Mouse (Mus musculus) forebrain, embryonic 10.5 days (tissue): Measurements from ENCODE around the gene H2al1f. TPM values are rescaled to one million over a fixed set of nuclear protein-coding genes. Genes with fewer than 3 reads are reported as not detected.
"Not testable (repeated sequence)": the region's sequence is repeated elsewhere in the genome, so short reads cannot be mapped to it uniquely, and the experiment has no call there.

Experiments
- DNase-seq: peaks from one replicate; pipeline ENCODE4 v3.0.0-alpha.2; 2017; ENCODE audit warnings: low spot score; ENCODE audit errors: extremely low spot score
- H3K27ac ChIP-seq: fragments of 300-500 bp; sonication (generic); 2 replicates; pipeline ENCODE4 v1.5.1; 2016; ENCODE audit warnings: mild to moderate bottlenecking
- H3K27me3 ChIP-seq: fragments of 300-500 bp; sonication (generic); 2 replicates; pipeline ENCODE4 v1.6.1; 2016; ENCODE audit warnings: mild to moderate bottlenecking; ENCODE audit not compliant: poor library complexity, severe bottlenecking
- H3K36me3 ChIP-seq: fragments of 300-500 bp; sonication (generic); replicated peaks from 2 replicates; pipeline ENCODE4 v1.6.1; 2016; ENCODE audit warnings: mild to moderate bottlenecking, moderate library complexity
- H3K4me1 ChIP-seq: fragments of 300-500 bp; sonication (generic); 2 replicates; pipeline ENCODE4 v1.6.1; 2016
- H3K4me3 ChIP-seq: fragments of 300-500 bp; sonication (generic); 2 replicates; pipeline ENCODE4 v1.5.1; 2016; ENCODE audit warnings: mild to moderate bottlenecking, moderate library complexity
- H3K9me3 ChIP-seq: fragments of 300-500 bp; sonication (generic); 2 replicates; pipeline ENCODE4 v1.6.1; 2016; ENCODE audit warnings: mild to moderate bottlenecking, moderate library complexity
- WGBS: fragments of 180-500 bp; shearing (Covaris S2); methylation state at CpG from one replicate; pipeline ENCODE4 v1.1.7; 2016; 5-methylcytosine and 5-hydroxymethylcytosine counted together
- polyA plus RNA-seq: library from polyadenylated mRNA; unstranded; fragments of >200 nt; fragmentation: Nextera tagmentation; extraction: Ambion mirVana; gene quantifications from 2 replicates; pipeline ENCODE4 v1.2.1, GENCODE M21; 2016

The H2al1f gene
- polyA plus RNA-seq, 1 experiment from 2014 or later = not detected

DNA sequence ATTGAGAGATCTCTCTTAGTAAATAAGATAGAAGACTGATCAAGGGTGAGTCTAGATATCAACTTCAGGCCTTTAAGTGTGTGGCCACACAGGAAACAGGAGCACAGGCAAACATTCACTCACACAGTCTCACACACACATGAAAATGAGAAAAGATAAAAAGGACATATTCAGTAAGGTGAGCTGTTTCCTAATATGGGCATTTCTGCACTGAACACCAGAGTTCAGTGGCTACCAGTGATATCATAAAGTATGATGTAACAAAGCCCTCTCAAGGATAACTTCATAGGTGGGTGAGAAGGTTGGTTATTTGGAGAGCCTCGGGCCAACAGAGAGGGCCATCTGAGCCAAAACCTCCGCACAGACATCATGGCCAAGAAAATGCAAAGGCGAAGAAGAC, 3.0 kb downstream of the H2al1f start, which contains the start of gene H2al1g:
TSS of gene H2al1g (plus strand) at position 301 of the 400 bp plus-strand sequence.
- H3K4me3 ChIP-seq, H3K36me3 ChIP-seq, H3K27ac ChIP-seq, H3K27me3 ChIP-seq, H3K4me1 ChIP-seq, DNase-seq, H3K9me3 ChIP-seq: not testable (repeated sequence)
- WGBS = no CpG with 5 or more reads among the region's 3 CpGs

DNA sequence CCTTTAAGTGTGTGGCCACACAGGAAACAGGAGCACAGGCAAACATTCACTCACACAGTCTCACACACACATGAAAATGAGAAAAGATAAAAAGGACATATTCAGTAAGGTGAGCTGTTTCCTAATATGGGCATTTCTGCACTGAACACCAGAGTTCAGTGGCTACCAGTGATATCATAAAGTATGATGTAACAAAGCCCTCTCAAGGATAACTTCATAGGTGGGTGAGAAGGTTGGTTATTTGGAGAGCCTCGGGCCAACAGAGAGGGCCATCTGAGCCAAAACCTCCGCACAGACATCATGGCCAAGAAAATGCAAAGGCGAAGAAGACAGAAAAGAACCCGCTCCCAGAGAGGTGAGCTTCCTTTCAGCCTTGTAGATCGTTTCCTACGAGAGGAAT, 6.2 kb downstream of the H2al1f start, which contains the start of gene H2al1h:
TSS of gene H2al1h (plus strand) at position 301 of the 400 bp plus-strand sequence.
- not testable (repeated sequence) for H3K36me3 ChIP-seq, H3K4me3 ChIP-seq, H3K9me3 ChIP-seq, H3K27ac ChIP-seq, H3K4me1 ChIP-seq, H3K27me3 ChIP-seq, DNase-seq
- no CpG with 5 or more reads among the region's 6 CpGs for WGBS

DNA sequence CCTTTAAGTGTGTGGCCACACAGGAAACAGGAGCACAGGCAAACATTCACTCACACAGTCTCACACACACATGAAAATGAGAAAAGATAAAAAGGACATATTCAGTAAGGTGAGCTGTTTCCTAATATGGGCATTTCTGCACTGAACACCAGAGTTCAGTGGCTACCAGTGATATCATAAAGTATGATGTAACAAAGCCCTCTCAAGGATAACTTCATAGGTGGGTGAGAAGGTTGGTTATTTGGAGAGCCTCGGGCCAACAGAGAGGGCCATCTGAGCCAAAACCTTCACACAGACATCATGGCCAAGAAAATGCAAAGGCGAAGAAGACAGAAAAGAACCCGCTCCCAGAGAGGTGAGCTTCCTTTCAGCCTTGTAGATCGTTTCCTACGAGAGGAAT, 9.4 kb downstream of the H2al1f start, which contains the start of gene H2al1i:
TSS of gene H2al1i (plus strand) at position 301 of the 400 bp plus-strand sequence.
- H3K9me3 ChIP-seq, H3K27ac ChIP-seq, H3K4me3 ChIP-seq, DNase-seq, H3K27me3 ChIP-seq, H3K4me1 ChIP-seq, H3K36me3 ChIP-seq: not testable (repeated sequence)
- no CpG with 5 or more reads among the region's 5 CpGs for WGBS

DNA sequence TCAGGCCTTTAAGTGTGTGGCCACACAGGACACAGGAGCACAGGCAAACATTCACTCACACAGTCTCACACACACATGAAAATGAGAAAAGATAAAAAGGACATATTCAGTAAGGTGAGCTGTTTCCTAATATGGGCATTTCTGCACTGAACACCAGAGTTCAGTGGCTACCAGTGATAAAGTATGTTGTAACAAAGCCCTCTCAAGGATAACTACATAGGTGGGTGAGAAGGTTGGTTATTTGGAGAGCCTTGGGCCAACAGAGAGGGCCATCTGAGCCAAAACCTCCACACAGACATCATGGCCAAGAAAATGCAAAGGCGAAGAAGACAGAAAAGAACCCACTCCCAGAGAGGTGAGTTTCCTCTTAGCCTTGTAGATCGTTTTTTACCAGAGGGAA, 12.6 kb downstream of the H2al1f start, which contains the start of gene H2al1j:
TSS of gene H2al1j (plus strand) at position 301 of the 400 bp plus-strand sequence.
- not testable (repeated sequence) for DNase-seq, H3K9me3 ChIP-seq, H3K27ac ChIP-seq, H3K36me3 ChIP-seq, H3K4me3 ChIP-seq, H3K4me1 ChIP-seq
- whole genome bisulfite sequencing = 86% methylated on average over 2 of the region's 2 CpGs
- H3K27me3 ChIP-seq = peaks cover 32% of the 10 kb centered on the region

DNA sequence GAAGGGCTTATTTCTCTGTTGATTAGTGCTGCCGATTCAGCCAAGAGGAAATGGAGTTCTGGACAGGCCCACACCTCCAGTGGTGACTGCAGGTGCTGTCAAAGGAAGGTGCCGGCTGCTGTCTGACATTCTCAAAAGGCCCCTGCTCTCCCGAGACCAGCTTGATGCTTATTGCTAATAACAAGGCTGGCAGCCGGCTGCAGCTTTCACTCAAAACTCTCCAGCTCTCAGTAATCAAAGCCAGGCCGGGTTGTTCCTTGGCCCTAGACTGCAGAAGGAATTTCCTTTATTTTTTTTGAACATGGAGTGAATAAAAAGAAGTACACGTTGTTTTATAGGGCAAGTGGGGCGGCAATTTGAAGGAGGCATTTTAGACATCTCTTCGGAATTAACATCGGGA, 30.8 kb downstream of the H2al1f start:
- H3K27me3 ChIP-seq = peaks cover 84% of the 10 kb centered on the region
- no peaks in the 10 kb centered on the region for H3K4me1 ChIP-seq
- 71% methylated on average over 9 of the region's 9 CpGs for WGBS
- no peak for DNase-seq
- H3K9me3 ChIP-seq = no peaks in the 10 kb centered on the region
- H3K36me3 ChIP-seq = no peaks in the 10 kb centered on the region
- no peak overlapping the region for H3K4me3 ChIP-seq
- H3K27ac ChIP-seq = no peak overlapping the region

DNA sequence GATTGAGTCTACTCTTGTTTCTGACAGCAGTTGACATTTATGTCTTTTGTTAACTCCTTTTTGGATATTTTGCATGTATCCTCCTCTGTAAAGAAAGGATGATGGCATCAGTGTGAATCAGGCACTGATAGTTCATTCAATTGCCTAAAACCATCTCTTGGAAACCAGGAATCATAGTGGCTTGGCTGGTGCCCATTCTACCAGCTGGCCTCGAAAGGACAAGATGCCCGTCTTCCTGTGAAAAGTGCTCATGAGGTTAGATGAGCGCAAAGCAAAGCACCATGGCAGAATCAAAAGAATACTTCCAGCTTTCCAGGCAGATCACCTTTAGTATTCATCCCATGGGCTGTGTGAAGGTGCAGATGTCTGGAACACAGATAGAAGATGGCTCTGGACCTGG, 31.8 kb downstream of the H2al1f start:
- no peak overlapping the region for H3K27ac ChIP-seq
- no peak overlapping the region for H3K4me3 ChIP-seq
- no peaks in the 10 kb centered on the region for H3K9me3 ChIP-seq
- peaks cover 88% of the 10 kb centered on the region for H3K27me3 ChIP-seq
- 92% methylated on average over 3 of the region's 3 CpGs for WGBS
- no peaks in the 10 kb centered on the region for H3K4me1 ChIP-seq
- no peak for DNase-seq
- no peaks in the 10 kb centered on the region for H3K36me3 ChIP-seq

DNA sequence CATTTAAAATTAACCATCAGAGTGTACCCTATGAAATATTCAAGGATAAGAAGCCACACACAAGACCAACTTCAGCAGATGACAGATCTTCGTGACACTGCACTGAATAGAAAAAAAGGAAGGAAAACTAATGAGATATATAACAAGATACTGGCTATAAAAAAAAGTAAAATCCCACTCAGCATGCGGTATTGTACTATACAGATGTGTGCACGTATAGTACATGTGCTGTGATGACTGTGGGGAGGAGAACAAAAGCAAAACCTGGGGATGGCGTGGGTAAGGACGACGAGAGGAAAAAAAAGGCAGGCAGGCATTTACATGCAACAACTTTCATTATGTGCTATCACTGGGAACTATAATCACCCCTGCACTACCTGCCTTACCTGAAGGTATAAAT, 45.9 kb downstream of the H2al1f start:
- H3K9me3 ChIP-seq = no peaks in the 10 kb centered on the region
- H3K27ac ChIP-seq = no peak overlapping the region
- no peak for DNase-seq
- H3K36me3 ChIP-seq = no peaks in the 10 kb centered on the region
- no peak overlapping the region for H3K4me3 ChIP-seq
- peaks cover 98% of the 10 kb centered on the region for H3K27me3 ChIP-seq
- 85% methylated on average over 6 of the region's 6 CpGs for WGBS
- peaks cover 4% of the 10 kb centered on the region; the same call in 1 of the 2 replicates for H3K4me1 ChIP-seq

DNA sequence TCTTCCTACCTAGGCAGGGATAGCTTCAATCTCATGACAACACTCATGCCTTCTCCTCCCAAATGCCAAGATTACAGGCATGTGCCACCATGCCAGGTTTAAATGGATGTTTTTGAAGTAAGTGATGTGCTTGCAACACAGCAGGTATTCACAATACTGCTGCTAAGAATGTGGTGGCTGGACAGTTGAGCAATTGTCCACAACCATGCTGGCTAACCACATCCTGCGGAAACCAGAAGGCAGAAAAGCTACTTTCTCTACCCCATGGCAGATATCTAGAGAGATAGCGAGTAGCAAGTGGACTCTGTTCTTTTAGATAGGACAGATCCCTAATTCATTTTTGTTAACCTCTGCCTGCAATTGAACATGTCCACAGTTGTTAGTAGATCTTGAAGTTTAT, 46.3 kb downstream of the H2al1f start:
- H3K4me3 ChIP-seq = no peak overlapping the region
- H3K27ac ChIP-seq = no peak overlapping the region
- peaks cover 98% of the 10 kb centered on the region for H3K27me3 ChIP-seq
- 93% methylated on average over 2 of the region's 2 CpGs for WGBS
- peaks cover 4% of the 10 kb centered on the region; the same call in 1 of the 2 replicates for H3K4me1 ChIP-seq
- no peaks in the 10 kb centered on the region for H3K9me3 ChIP-seq
- DNase-seq = no peak
- H3K36me3 ChIP-seq = no peaks in the 10 kb centered on the region

DNA sequence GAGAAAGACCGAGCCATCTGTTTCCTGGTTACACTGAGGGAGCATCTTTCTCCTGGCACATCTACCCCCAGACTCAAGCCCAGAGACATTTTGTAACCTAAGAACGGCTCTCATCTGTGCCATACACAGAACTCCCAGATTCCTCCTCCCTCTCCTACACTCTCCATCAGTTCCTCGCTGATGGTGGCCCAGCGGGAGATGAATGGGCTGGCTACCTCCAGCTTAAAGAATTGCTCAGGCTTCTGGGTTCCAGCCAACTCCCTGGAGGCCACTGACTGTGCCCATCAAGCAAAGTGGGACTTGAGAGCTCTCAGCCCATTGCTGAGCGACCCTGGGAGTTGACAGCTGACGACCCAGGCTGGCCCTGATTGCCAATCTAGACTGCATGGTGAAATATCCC, 48.9 kb downstream of the H2al1f start:
- 74% methylated on average over 6 of the region's 6 CpGs for WGBS
- peaks cover 94% of the 10 kb centered on the region for H3K27me3 ChIP-seq
- no peak for DNase-seq
- H3K27ac ChIP-seq = no peak overlapping the region
- no peaks in the 10 kb centered on the region for H3K9me3 ChIP-seq
- H3K4me3 ChIP-seq = no peak overlapping the region
- no peaks in the 10 kb centered on the region for H3K36me3 ChIP-seq
- H3K4me1 ChIP-seq = peaks cover 4% of the 10 kb centered on the region; the same call in 1 of the 2 replicates

Other genes starting within 250 kb of the H2al1f start
- gene H2al1a, start 15.9 kb upstream of the H2al1f start, polyA plus RNA-seq = not detected in 2 replicates
- not detected in 2 replicates for gene H2al1b, start 12.7 kb upstream of the H2al1f start, polyA plus RNA-seq
- gene H2al1c, start 9.5 kb upstream of the H2al1f start, polyA plus RNA-seq = not detected in 2 replicates
- gene H2al1d, start 6.3 kb upstream of the H2al1f start, polyA plus RNA-seq = not detected in 2 replicates
- gene H2al1e, start 3.2 kb upstream of the H2al1f start, polyA plus RNA-seq = not detected in 2 replicates
- not detected in 2 replicates for gene H2al1g, start 3.1 kb downstream of the H2al1f start, polyA plus RNA-seq
- gene H2al1h, start 6.3 kb downstream of the H2al1f start, polyA plus RNA-seq = not detected in 2 replicates
- not detected in 2 replicates for gene H2al1i, start 9.5 kb downstream of the H2al1f start, polyA plus RNA-seq
- gene H2al1j, start 12.7 kb downstream of the H2al1f start, polyA plus RNA-seq = not detected in 2 replicates